Mouse (Mus musculus): Measurements from ENCODE around the gene Spaca1.
A peak's percentile ranks its signal among the peaks of the same experiment; 100 is the strongest.
"Not testable (repeated sequence)": the region's sequence is repeated elsewhere in the genome, so short reads cannot be mapped to it uniquely, and the experiment has no call there.

Gene Spaca1

GRCm38 (mm10) chr4:34049571-34050255 lies at the start of gene Spaca1:
Gene Spaca1 (minus strand): TSS chr4:34050191.
- DNase-seq, result peak; percentile 10

GRCm38 (mm10) chr4:34087286-34087685 lies 37.3 kb upstream of the Spaca1 start:
- DNase-seq, result not testable (repeated sequence)

GRCm38 (mm10) chr4:34081064-34081463 lies 31.1 kb upstream of the Spaca1 start:
- no peak for DNase-seq

- DNase-seq, result no peak
Observed at GRCm38 (mm10) chr4:34069002-34069401, 19.0 kb upstream of the Spaca1 start.

- no peak for DNase-seq
Observed at GRCm38 (mm10) chr4:34058320-34058719, 8.3 kb upstream of the Spaca1 start.

GRCm38 (mm10) chr4:34026771-34027170 lies 23.2 kb downstream of the Spaca1 start:
- DNase-seq, result no peak

GRCm38 (mm10) chr4:34021456-34021855 lies 28.5 kb downstream of the Spaca1 start:
- DNase-seq, result no peak

- no peak for DNase-seq
Observed at GRCm38 (mm10) chr4:33996382-33996781, 53.6 kb downstream of the Spaca1 start.

- no peak for DNase-seq
Observed at GRCm38 (mm10) chr4:33992687-33993086, 57.3 kb downstream of the Spaca1 start.

GRCm38 (mm10) chr4:33988466-33989089 lies 61.4 kb downstream of the Spaca1 start:
- no peak for DNase-seq

Data from cerebellum, adult 11-12 months (tissue).